Mouse (Mus musculus): Measurements from ENCODE around the gene 4933427D14Rik.

Gene 4933427D14Rik

GRCm38 (mm10) chr11:72207204-72207833, at the start of gene 4933427D14Rik, which contains the start of gene Txndc17:
TSS of gene 4933427D14Rik (minus strand) at chr11:72207459.
TSS of gene Txndc17 (plus strand) at chr11:72207547.
- DNase-seq (ENCODE audit: low spot score in 2 of 2), result peak; percentile 91 to 92

DNA sequence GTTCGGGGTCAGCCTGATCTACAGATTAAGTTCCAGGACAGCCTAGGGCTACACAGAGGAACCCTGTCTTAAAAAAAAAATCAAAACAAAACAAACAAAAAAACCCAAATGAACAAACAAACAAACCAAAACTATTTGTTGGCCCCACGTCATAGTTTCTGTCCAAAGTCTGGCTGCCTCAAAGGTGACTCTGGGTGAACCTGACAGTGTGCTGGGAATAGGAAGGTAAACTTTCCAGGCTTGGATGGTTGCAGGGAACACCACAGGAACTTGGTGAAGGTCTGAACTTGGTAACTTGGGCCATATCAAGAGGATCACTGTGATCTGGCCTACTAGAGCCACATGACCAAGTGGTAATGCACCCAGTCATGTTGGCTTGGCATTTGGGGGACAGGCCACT, 49.2 kb upstream of the 4933427D14Rik start:
- no peak for DNase-seq (ENCODE audit: low spot score in 2 of 2)

GRCm38 (mm10) chr11:72255629-72256028, 48.4 kb upstream of the 4933427D14Rik start:
- DNase-seq (ENCODE audit: low spot score in 2 of 2), result no peak

GRCm38 (mm10) chr11:72245196-72245753, 38.0 kb upstream of the 4933427D14Rik start:
- peak in 1 of 2 experiments; percentile 49 for DNase-seq (ENCODE audit: low spot score in 2 of 2)

DNA sequence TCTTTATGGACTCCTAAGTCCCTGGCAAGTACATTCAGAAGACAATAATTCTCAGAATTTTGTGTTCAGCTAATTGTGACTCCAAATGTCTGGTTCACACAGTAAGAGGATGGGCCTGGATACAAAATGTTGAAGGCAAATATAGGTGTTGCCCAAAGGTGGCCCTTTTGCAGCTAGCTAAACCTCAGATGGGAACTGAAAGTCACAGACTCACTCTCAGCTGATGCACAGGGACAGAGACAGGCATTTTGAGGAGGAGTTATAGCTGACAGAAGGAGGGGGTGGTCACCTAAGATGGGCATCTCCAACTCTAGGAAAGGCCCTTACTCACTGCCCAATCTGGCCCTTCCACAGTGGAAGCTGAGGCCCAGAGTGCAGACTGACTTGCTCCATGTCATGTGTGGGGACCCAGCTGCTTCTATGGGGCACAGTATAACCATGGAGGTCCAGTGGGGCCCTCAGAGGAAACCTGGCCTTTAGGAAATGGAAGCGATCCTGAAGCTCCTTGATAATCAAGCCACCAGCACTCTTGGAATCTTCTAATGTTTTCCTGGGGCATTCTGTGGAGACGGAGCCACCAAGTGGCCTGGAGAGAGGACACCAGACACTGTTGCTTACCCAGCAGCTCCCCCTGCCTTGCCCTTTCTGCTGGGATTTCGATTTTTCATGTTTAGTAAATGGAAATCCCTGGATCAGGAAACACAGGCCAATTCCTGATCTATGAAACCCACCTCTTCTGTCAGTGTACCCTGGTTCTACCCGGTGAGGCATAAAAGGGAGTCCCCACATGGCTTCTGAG, 33.0 kb upstream of the 4933427D14Rik start:
- DNase-seq (ENCODE audit: low spot score in 2 of 2), result no peak

- peak; percentile 34 to 39 for DNase-seq (ENCODE audit: low spot score in 2 of 2)
Measured at GRCm38 (mm10) chr11:72234013-72234412, 26.8 kb upstream of the 4933427D14Rik start.

DNA sequence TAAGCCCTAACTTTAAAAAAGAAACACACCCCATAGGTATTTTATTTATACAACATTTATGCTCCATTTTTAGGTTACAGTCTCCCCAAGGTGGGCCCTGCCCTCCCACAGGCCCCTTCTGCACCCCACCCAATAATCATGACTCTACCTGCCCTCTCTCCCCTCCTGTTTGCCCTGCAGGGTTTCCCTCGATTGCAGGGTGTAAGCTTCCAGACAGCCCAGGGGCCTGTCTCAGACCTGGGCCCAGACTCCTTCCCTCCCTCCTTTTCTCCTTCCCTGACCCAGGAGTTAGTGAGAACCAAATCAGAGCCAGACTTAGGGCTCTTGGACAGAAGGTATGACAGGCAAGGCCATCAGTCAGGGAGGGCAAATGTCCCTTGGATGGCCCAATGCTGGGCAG, 25.7 kb upstream of the 4933427D14Rik start:
- DNase-seq (ENCODE audit: low spot score in 2 of 2), result no peak

GRCm38 (mm10) chr11:72232068-72232467, 24.8 kb upstream of the 4933427D14Rik start:
- DNase-seq (ENCODE audit: low spot score in 2 of 2), result no peak

GRCm38 (mm10) chr11:72228513-72228912, 21.3 kb upstream of the 4933427D14Rik start:
- DNase-seq (ENCODE audit: low spot score in 2 of 2), result no peak

GRCm38 (mm10) chr11:72226901-72227300, 19.6 kb upstream of the 4933427D14Rik start:
- DNase-seq (ENCODE audit: low spot score in 2 of 2), result no peak

DNA sequence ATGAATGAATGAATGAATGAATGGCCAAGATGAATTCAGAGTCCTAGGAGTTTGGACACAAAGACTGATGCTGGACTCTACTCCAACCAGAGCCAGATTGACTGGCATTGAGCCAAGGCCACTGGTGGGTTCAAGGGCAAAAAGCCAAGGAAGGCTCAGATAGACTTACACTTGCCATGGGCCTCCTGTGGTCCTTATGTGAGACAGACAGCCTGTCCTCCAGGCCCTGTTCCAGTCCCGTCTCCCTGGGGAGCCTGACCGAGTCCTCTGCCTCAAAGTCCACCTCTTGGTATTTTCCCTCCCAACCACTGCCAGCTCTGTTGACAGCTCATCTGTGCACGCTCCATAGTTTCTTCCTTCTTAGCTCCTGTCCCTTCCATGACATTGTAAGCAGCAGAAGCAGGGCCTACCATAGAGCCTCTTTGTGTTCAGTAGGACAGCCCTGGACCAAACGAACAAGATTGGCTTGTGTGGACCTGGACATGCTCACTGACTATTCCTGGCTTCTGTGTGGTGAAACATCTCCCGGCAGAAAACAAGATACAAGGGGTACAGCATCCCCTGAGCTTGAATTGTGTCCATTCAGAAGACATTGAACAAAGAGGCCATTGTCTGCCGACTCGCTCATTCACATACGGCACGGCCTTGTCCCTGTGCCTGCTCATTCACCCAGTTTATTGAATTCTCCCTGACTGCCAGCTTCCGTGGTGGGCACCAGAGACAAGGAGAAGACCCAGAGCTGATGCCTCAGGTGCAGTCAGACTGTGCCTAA, 18.9 kb upstream of the 4933427D14Rik start:
- DNase-seq (ENCODE audit: low spot score in 2 of 2), result no peak

GRCm38 (mm10) chr11:72224865-72225264, 17.6 kb upstream of the 4933427D14Rik start:
- peak; percentile 82 to 88 for DNase-seq (ENCODE audit: low spot score in 2 of 2)

GRCm38 (mm10) chr11:72223414-72223813, 16.2 kb upstream of the 4933427D14Rik start:
- DNase-seq (ENCODE audit: low spot score in 2 of 2), result no peak

- peak in 1 of 2 experiments; percentile 69 for DNase-seq (ENCODE audit: low spot score in 2 of 2)
Measured at GRCm38 (mm10) chr11:72221278-72221677, 14.0 kb upstream of the 4933427D14Rik start.

GRCm38 (mm10) chr11:72217116-72217515, 9.9 kb upstream of the 4933427D14Rik start:
- DNase-seq (ENCODE audit: low spot score in 2 of 2), result peak in 1 of 2 experiments; percentile 16

- peak in 1 of 2 experiments; percentile 76 for DNase-seq (ENCODE audit: low spot score in 2 of 2)
Measured at GRCm38 (mm10) chr11:72215410-72215797, 8.1 kb upstream of the 4933427D14Rik start, which contains the start of gene Med31. TSS of gene Med31 (minus strand) at chr11:72215592.

GRCm38 (mm10) chr11:72214591-72215409, 7.5 kb upstream of the 4933427D14Rik start:
- peak; percentile 94 for DNase-seq (ENCODE audit: low spot score in 2 of 2)

- no peak for DNase-seq (ENCODE audit: low spot score in 2 of 2)
Measured at GRCm38 (mm10) chr11:72207834-72208377, 647 bp upstream of the 4933427D14Rik start.

DNA sequence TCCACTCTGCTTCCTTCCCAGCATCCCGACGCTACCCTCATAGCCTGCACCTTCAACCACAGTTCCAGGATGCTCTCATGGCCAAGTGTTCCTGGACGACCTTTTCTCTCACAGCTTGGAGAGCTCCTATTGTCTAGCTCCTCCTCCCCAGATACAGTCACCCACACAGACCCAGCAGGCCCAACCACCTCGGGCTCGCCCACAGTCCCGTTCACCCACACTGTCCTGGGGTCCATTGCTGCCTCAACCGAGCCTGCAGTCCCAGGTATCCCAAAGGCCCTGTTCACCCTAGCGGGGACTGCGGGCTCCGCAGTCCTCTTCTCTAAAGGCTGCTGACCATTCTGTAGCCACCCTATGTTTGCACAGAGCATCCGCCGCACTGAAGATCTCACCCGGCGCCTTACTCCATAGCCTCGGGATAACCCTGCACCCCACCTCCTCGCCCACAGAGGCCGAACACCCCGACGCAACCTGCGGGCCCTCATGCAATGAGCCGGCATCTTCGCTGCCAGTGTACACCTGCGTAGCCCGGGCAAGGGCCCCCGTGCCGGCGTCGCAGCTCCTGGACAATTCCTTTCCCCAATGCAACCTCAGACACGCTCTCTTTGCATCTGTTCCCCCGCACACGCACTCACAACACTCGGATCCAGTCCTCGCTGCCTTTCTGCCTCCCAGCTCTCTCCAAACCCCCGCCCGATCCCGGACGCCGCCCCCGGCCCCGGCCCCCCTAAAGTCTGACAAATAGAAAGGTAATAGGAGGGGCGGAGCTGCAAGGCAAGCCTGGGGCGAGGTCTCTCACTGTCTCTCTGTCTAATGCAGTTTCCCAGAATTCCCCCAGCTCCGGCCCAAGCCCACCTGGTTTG, 687 bp downstream of the 4933427D14Rik start, which contains the start of gene Gm43951:
TSS of gene Gm43951 (minus strand) at position 500 of the 863 bp plus-strand sequence.
- DNase-seq (ENCODE audit: low spot score in 2 of 2), result peak in 1 of 2 experiments; percentile 30
